Mouse (Mus musculus) gastrocnemius, postnatal 4 days (tissue): Measurements from ENCODE around the gene App. TPM values are rescaled to one million over a fixed set of nuclear protein-coding genes. Genes with fewer than 3 reads are reported as not detected.

Source experiments
- DNase-seq, 2 experiments: peaks; one replicate each; pipeline ENCODE4 v3.0.0; 2021 to 2022; ENCODE audit warnings: low spot score in 2 of 2, mixed read lengths in 2 of 2
- long read RNA-seq, 2 experiments: library from polyadenylated mRNA; stranded (forward); transcript quantifications; one replicate each; pipeline ENCODE4 v2.0.0; 2021
- total RNA-seq, 2 experiments: library from RNA; stranded (reverse); gene quantifications; 2 replicates each; pipeline ENCODE4 v1.2.3; 2021

Gene App
- 100 to 1,000 TPM; 259 to 283 TPM for total RNA-seq
- long read RNA-seq, experiment 1, full-length matches to known transcripts: 187 of 224 reads
- long read RNA-seq, experiment 1, partial matches to known transcripts: 18 of 224 reads
- long read RNA-seq, experiment 1, other reads (novel, unspliced or antisense): 19 of 224 reads
- long read RNA-seq, experiment 2, full-length matches to known transcripts: 261 of 315 reads
- long read RNA-seq, experiment 2, partial matches to known transcripts: 31 of 315 reads
- long read RNA-seq, experiment 2, other reads (novel, unspliced or antisense): 23 of 315 reads

DNA sequence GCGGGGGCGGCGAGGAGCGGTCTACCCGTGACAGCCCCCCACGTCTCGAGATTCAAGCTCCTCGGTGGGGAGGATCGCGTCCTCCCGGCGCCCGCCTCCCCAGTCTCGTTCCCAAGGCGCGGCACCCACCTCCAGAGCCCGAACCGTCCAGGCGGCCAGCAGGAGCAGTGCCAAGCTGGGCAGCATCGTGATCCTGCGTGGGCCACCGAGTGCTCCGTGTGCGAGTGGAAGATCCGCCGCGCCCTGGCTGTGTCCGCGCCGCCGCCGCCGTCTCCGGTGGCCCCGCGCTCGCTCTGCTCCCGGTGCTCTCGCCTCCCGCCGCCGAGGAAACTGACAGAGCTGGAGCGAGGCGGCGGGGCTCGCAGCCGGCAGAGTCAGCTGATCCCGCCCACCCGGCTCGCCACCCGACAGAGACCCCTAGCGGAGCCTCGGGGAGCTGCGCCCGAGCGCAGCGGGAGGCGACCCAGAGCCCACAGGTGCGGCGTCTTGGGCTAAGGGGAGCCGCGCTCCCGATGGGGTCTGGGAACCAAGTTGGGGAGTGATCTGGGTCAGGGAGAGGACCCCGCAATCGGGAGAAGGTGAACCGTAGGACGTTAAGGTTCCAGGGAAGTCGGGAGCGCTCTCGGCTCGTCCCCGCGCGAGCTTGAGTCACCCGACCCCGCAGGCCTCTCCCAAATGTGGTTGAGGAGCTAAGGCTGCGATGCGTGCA is at the start of gene App:
Gene App, minus strand, starts transcription at position 394 of the 709 bp plus-strand sequence.
- peak; percentile 88 to 90 for DNase-seq

DNA sequence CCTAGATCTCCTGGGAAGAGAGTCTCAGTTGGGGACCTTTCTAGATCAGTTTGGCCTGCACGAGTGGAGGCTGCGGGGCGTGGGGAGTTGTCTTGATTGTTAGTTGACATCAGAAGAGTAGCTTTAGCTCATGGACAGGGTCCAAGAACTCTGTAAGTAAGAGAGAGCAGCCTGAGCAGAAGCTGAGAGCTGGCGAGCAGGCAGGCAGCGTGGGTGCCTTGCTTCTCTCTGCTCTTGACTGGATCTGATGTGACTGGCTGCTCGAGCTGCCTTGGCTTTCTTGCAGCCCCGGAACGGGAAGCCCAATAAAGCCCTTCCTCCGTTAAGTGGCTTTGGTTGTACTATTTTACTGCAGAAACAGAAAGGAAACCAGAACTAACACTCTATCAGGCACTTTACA is 42.3 kb upstream of the App start:
- DNase-seq: no peak

DNA sequence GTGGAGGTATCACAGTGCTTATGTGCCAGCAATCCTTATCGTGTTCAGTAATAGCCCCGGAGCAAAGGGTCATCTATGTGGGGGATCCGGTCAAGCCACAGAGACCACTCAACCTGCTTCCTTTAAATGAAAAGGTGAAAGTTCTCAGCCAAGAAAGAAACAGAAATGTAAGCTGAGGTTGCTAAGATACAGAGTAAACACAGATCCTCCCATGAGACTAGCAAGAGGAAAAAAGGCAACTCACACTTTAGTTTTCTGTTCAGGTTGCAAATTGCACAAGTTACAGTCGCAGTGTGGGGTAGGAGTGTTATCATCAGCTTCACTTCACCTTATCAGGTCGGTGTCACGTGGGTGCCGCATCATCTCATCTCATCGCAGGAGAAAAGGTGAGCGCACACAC is 41.6 kb upstream of the App start:
- DNase-seq: no peak

DNA sequence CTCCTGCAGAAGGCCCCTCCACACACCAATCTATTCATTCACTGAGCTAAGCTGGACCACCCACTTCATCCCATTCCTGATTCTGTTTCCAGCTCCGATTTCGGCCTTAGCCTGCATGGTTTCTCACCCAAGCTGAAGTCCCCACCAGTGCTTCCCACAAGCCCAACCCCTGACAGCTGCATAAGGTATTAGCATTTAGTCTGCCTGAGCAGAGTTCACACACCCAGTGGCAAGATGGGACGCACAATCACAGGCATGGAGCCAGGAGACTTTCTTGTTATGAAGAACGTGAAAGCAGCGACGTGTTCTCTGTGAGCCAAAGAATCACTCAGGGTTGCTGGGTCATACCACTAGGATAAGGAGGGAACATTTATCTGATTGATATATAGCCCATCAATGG is 22.1 kb upstream of the App start:
- no peak for DNase-seq

DNA sequence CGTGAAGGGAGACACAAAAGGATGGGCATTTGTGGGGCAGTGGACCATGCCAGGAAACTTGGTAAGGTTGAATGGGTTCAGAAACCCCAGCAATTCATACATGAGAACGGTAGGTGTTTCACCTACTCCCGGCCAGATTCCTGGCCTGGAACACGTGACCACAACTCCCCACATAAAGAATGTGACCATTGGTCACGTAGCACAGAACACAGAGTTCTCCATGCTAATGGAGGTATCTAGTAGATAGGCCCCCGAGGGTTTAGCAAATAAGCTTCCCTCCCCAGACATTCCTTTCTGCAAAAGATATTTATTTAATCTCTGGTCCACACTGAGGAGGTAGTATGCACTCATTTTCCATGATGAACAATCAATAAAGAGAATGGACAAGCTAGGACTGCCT is 21.6 kb upstream of the App start:
- no peak for DNase-seq

DNA sequence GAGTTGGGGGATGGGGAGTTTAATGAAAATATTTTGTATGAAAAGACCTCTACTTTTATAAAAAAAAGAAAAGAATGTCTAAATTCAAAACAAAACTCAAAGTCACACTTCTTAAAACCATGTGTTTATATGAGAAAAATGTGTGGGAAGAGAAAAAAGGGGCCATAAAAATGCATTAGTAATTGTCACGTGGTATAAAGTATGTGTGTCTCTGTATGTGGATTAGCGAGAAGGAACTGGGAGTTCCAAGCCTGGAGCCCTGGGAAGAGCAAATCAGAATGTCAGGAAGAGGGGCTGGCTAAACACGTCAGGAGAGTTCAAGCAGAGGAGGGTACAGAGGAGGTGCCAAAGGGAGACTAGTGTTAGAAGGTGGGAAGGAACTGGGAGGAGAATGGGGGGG is 7.9 kb upstream of the App start:
- no peak for DNase-seq

DNA sequence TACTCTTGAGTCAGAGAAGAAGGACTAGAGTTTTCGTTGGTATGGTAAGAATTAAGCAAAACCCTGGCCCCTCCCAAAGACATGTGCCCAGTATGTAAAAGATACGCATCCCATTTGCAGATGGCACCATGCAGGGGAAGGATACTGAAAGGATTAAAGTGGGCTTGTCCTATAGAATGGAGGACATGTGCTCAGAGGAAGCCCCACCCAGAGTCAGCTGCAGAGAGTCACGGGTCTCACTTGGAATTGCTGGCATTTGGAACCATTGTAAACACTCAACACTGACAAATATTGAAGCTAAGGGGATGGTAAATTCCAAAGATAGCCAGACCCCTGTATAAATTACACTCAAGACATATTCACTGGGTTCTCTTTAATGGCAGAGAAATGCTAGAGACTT is 7.1 kb upstream of the App start:
- DNase-seq: no peak

DNA sequence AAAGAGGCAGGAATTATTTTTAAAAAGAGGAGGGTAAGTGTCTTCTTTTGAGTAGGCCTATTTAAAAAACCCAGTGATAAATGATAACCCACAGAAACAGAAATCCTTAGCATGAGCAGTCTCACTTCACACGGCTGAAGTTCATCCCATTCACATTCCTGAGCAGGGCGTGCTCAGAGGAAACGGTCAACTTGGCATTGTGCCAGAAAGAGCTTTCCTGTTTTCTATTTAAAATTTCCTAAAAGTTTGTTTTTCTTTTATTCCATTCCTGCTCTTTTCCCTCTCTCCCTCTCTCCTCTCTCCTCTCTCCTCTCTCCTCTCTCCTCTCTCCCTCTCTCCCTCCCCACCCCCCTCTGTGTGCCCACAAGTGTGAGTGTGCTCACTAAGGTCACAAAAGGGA is 3.1 kb upstream of the App start:
- no peak for DNase-seq

DNA sequence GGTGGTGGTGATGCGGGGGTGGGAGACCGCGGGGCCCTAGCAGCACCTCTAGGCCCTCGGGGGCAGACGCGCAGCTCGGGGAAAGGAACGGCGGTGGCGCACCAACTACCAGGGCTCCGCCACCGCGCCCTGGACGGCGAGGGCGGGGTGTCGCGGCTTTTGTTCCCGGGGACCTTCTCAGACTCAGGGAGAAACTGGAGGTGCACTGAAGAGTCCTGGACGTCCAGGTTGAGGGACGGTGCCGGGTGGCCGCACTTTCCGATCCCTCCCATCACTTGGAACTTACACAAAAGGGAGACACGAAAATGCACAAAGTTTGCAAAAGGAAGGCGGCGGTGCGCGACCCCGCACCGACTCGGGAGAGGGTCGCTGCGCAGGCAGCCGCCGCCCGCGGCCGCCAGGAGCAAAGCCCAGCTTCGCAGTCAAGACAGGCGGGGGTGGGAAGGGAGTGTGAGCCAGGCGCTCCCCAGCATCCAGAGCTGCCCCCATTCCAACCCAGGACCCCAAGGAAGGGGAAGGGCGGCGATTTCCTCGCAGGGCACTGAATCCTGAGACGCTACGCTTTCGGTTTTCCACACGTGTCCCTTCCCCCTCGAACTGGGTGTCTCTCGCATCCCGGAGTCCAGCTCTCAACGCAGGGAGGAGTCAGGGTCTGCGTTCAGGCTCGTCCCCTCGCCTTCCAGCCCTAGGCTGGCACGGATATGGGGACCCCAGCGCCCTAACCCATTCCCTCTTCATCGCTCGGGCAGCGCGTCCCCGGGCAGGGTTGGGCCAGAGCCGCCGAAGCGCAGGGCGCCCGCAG is 794 bp downstream of the App start:
- DNase-seq: peak; percentile 29 to 63

DNA sequence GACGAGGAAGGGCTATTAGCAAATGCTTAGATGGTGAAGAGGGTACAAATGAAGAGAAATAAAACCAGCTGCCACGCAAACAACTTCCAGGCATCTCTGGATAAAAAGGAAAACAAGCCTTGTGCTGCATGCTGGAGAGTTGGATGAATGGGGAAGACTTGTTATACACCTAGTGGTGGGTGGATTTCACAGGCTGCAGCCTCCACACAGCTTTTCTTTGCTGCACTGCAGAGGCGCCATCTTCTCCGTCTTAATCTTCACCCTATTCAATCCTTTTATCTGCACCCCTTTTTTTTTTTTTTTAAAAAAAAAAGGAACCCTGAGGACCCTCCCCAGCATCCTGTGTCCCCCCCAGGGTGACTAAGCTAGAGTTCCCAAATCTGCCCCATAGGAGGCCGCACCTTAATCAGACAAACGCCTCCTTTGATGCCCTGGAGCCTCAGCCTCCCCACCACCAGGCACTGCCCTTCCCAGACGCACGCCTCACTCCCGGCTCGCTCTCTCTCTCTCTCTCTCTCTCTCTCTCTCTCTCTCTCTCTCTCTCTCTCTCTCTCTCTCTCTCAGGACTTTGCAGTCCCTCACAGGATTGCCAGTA is 1.5 kb downstream of the App start:
- peak in 1 of 2 experiments; percentile 29 for DNase-seq

DNA sequence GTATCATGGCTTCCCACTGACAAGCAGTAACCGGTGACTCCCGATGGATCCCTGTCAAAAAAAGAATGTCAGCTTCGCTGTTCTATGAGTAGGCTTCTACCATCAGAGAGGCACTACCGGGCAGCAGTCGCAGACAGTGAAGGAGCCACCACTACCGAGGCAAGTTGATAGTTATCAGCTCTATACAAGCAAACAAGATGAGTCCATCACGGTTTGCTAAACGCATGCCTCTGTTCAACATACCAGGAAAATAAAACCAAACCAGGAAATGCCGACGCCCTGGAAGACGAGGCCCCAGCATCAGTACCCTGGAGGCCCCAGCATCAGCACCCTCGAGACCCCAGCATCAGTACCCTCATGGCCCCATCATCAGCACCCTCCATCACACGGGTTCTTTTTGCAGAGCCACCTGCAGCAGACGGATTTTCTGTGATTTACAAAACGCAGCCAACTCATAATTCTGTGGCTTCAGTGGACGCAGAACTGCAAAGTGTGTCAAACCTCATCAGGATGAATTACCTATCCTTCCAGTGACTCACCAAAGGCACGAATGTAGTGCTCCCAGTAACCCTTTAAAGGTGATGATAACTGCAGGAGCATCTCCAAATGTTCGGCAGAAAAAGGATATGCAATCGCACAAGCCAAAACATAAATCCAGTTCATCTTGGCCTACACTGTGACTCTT is 2.6 kb downstream of the App start:
- no peak for DNase-seq

DNA sequence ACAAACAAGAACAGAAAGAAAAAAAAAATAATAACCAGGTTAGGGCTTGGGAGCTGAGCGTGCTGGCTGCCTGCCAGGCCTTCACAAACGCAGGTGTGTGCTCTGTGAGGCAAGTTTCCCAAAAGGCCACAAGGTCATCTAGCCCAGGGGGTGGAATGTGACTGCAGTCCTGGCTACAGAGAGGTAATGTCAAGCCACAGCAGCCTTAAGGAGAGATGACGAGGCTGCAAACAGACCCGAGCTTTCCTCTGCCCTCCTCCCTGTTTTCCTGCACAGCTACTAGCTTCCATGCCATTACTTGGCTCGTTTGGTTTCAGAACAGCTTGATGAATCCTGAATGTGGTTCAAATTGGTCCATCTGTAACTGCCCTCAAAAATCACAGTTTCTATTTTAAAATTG is 4.7 kb downstream of the App start:
- no peak for DNase-seq

DNA sequence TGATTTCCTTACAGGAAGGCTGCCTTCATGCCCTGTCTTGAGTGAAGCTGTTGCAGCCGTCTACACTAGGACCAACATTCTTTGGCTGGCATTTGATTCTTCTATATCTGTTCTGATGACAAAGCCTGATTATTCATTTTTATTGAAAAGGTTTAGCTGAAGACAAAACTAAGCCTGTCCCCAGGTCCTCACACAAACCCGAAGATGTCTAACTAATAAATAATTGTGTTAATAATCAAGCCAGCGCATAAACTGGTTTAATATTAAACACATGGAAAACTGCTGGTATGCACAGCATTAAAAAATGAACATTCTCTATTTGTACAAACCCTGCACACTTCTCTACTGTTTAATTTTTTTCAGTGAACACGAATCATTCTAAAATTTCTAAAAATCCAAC is 7.4 kb downstream of the App start:
- DNase-seq: no peak

DNA sequence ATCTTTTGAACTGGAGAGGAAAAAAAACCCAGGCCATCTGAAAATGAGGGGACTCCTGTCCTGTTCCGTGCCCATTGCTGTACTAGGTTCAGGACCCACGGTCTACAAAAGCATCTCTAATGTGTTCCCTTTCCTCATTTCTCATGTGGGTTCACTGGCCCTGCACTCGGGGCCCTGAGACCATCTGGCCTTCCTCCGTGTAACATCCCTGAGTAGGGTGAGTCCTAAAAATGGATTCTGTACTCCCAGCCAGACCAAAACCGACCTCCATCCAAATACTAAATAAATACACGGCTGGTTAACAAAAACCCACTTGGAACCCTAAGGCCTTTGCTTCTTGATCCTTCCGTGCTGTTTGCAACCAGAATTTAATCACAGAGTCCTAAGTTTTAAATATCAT is 7.9 kb downstream of the App start:
- no peak for DNase-seq

DNA sequence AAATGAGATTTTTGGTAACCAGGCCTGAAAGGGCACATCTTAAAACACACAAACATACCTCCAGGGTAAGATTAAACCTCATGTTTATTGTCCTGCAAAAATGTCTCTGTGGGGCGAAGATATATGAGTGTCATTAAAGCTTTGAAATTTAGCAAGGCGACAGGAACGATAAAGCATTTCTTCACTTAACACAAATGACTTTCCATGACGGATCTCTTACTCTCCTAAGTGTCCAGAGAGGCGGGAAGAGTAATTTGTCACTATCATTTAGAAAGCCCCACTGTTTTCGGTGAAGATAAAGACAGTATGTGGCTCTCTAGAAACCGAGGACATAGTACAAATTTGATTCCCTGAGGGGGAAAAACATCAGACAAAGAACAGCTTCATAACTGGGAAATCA is 8.4 kb downstream of the App start:
- DNase-seq: no peak

DNA sequence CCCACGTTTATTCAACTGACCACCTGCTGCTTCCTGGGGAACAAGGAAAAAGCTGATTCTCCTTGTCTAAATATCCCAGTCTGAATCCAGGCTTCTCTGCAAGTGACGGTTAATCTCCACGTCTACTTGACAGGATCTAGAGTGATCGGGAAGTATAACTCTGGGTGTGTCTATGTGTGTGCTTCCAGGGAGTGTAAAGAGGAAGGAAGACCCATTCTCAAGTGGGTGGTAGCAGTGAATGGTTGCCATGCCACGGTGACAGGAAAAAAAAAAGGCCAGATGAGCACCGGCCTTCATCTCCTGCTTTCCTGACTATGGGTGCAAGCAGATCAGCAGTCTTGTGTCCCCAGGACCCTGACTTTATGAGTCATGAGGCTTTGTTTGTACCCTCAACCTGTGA is 10.8 kb downstream of the App start:
- no peak for DNase-seq

DNA sequence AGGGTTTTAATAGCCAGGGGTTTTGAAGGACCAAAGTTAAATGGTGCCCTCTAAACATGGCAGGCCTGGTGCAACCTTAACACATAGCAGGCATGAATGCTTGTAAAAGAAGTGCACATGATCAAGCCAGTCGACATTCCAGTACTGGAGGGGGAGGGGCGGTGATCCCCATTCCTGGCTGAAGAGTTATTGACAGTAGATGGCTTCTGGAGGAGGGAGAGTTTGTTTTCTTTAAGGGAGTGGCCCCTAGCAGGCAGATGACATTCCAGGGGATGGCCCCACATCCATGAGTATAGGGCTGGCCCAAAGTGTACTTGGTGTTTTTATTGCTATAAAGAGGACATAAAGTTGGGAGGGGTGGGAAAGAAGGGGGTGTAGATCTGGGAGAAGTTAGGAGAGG is 13.4 kb downstream of the App start:
- no peak for DNase-seq

DNA sequence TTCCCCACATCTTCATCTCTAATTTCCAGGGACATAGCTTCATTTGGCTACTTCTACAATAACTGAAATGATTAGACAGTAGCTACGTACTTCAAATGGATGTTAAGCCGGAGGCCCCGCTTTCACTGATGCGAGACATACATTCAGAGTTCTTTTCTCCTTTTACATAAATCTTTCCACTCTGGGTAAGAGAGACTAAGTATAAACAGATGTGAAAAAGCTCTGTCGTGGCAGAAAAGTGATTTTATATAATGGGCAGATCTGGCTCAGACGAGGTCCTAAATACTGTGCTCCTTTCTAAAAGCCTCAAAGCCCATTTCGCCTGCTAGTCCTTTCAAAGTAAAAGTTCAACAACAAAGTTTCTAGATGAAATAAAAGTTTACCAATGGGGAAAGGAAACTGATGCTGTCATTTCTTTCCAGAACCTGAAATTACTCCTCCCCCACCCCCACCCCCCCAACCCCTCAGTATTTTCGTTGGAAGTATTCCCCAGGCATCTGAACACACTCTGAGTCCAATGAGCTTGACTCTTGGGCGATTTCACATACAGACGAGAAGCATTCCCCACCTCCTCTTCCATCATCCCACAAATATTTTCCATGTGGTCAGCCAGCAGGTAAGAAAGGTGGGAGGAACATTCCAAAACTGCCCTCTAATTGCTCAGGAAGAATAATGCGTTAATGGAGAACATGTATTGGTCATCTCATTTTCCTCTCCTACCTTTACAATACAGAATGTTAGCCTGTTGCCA is 15.6 kb downstream of the App start:
- no peak for DNase-seq

DNA sequence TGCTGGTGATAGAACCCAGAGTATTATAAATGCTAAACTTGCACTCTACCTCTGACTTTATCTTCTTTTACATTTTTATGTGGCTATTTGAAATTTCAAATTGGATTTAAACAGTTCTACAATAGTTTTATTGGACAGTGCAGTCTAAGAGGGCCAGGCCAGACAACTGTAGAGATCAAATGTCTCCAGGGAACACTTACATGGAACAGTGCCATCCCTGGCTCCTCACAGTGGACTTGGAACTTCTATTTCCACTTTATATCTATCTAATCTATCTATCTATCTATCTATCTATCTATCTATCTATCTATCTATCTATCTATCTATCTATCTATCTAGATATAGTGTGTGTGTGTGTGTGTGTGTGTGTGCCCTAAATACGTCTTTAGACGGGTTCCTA is 16.4 kb downstream of the App start:
- peak in 1 of 2 experiments; percentile 60 for DNase-seq

DNA sequence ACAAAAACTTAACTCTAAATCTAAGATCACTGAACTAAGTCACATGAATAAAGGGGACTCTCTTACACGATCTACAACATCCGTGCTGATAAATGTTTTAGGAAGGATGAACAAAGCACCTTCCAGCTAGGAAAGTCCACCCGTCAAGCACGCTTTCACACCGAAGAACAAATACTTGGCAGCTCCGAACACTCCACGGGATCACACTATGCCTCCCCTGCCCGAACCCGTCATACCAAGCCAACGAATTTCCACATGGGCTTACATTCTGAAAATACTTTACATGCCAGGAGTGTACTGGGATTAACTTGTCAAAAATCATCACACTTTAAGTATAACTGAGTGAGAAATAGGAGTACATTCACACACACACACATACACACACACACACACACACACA is 17.7 kb downstream of the App start:
- DNase-seq: no peak

DNA sequence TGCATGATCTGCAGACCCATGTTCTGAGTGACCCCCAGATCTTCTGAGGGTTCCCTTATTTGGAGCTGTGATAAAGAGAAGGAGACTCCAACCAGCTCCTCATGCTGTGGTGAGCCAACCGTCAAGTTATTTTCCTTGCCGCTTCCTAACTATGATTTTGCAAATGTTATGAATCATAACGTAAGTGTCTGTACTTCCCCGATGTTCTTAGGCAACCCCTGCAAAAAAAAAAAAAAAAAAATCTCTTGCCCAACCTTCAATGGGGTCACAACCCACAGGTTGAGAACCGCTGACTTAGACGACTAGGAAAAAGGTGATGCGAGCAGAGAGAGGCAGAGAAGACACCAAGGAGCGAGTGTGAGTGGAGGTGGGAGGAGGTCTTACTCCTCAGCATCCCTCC is 21.1 kb downstream of the App start:
- no peak for DNase-seq
